Mouse (Mus musculus): ENCODE data around the gene Tmed10. TPM values are rescaled to one million over a fixed set of nuclear protein-coding genes. Genes with fewer than 3 reads are reported as not detected.

Tmed10 gene
- polyA plus RNA-seq, 1 experiment from 2014 or later = 279 TPM

GRCm38 (mm10) chr12:85292906-85293305, 81.7 kb downstream of the Tmed10 start:
- H3K4me3 ChIP-seq (ENCODE audit: low read depth, low read length) = no peak overlapping the region
- ATAC-seq (ENCODE audit: low FRiP score) (no peak), DNase-seq (ENCODE audit: low spot score) (no peak)
- no peaks in the 10 kb centered on the region for H3K27me3 ChIP-seq (ENCODE audit: control insufficient read depth, insufficient read depth, low read length)
- no peak overlapping the region for H3K4me2 ChIP-seq (replicated peaks; ENCODE audit: low read depth, low read length)
- H3K27ac ChIP-seq (ENCODE audit: low read depth, low read length) = no peak overlapping the region
- H3K36me3 ChIP-seq (ENCODE audit: control insufficient read depth, insufficient read depth, low read length) = no peaks in the 10 kb centered on the region
- H3K4me1 ChIP-seq (replicated peaks; ENCODE audit: control insufficient read depth, insufficient read depth, low read length) = 0 out of 2 replicates have a peak, but pooled peaks cover 2% of the 10 kb centered on the region
- no peak overlapping the region for H3K9ac ChIP-seq (ENCODE audit: low read depth, low read length)
- no peaks in the 10 kb centered on the region for H3K9me3 ChIP-seq (ENCODE audit: control insufficient read depth, low read length)

- no peak for DNase-seq (ENCODE audit: low spot score)
- H3K4me1 ChIP-seq (replicated peaks; ENCODE audit: control insufficient read depth, insufficient read depth, low read length) = 0 out of 2 replicates have a peak, but pooled peaks cover 2% of the 10 kb centered on the region
- no peaks in the 10 kb centered on the region for H3K27me3 ChIP-seq (ENCODE audit: control insufficient read depth, insufficient read depth, low read length)
- no peak overlapping the region for H3K4me3 ChIP-seq (ENCODE audit: low read depth, low read length)
- H3K9ac ChIP-seq (ENCODE audit: low read depth, low read length) = no peak overlapping the region
- 79% methylated on average over 6 of the region's 6 CpGs for WGBS
- H3K4me2 ChIP-seq (replicated peaks; ENCODE audit: low read depth, low read length) = no peak overlapping the region
- no peaks in the 10 kb centered on the region for H3K36me3 ChIP-seq (ENCODE audit: control insufficient read depth, insufficient read depth, low read length)
- no peak for ATAC-seq (ENCODE audit: low FRiP score)
- H3K27ac ChIP-seq (ENCODE audit: low read depth, low read length) = no peak overlapping the region
- H3K9me3 ChIP-seq (ENCODE audit: control insufficient read depth, low read length) = no peaks in the 10 kb centered on the region
Observed at GRCm38 (mm10) chr12:85292288-85292687, 82.4 kb downstream of the Tmed10 start.

- no peaks in the 10 kb centered on the region for H3K27me3 ChIP-seq (ENCODE audit: control insufficient read depth, insufficient read depth, low read length)
- ATAC-seq (ENCODE audit: low FRiP score) (no peak), DNase-seq (ENCODE audit: low spot score) (no peak)
- 0 out of 2 replicates have a peak, but pooled peaks cover 2% of the 10 kb centered on the region for H3K4me1 ChIP-seq (replicated peaks; ENCODE audit: control insufficient read depth, insufficient read depth, low read length)
- H3K27ac ChIP-seq (ENCODE audit: low read depth, low read length) = no peak overlapping the region
- H3K4me3 ChIP-seq (ENCODE audit: low read depth, low read length) = no peak overlapping the region
- no peak overlapping the region for H3K9ac ChIP-seq (ENCODE audit: low read depth, low read length)
- no peak overlapping the region for H3K4me2 ChIP-seq (replicated peaks; ENCODE audit: low read depth, low read length)
- no peaks in the 10 kb centered on the region for H3K36me3 ChIP-seq (ENCODE audit: control insufficient read depth, insufficient read depth, low read length)
- H3K9me3 ChIP-seq (ENCODE audit: control insufficient read depth, low read length) = no peaks in the 10 kb centered on the region
Observed at GRCm38 (mm10) chr12:85291541-85291940, 83.1 kb downstream of the Tmed10 start.

- 81% methylated on average over 10 of the region's 10 CpGs for WGBS
- Histone ChIP-seq H3K36me3 (ENCODE audit: control insufficient read depth, insufficient read depth, low read length) (no peaks in the 10 kb centered on the region), H3K9ac (ENCODE audit: low read depth, low read length) (no peak overlapping the region), H3K27ac (ENCODE audit: low read depth, low read length) (no peak overlapping the region), H3K9me3 (ENCODE audit: control insufficient read depth, low read length) (no peaks in the 10 kb centered on the region), H3K27me3 (ENCODE audit: control insufficient read depth, insufficient read depth, low read length) (no peaks in the 10 kb centered on the region), H3K4me1 (replicated peaks; ENCODE audit: control insufficient read depth, insufficient read depth, low read length) (0 out of 2 replicates have a peak, but pooled peaks cover 2% of the 10 kb centered on the region), H3K4me3 (ENCODE audit: low read depth, low read length) (no peak overlapping the region), H3K4me2 (replicated peaks; ENCODE audit: low read depth, low read length) (no peak overlapping the region)
- DNase-seq (ENCODE audit: low spot score) (no peak), ATAC-seq (ENCODE audit: low FRiP score) (no peak)
Observed at GRCm38 (mm10) chr12:85290633-85291032, 84.0 kb downstream of the Tmed10 start.

Other genes with a start within 250 kb of the Tmed10 start
- gene Rps6kl1, start 223.6 kb downstream of the Tmed10 start, polyA plus RNA-seq (2014; fragmentation: Nextera tagmentation; extraction: Ambion mirVana) = 2.3 and 2.6 TPM in 2 replicates
- 5.4 and 7.8 TPM in 2 replicates for gene Pgf, start 197.1 kb downstream of the Tmed10 start, polyA plus RNA-seq (2014; fragmentation: Nextera tagmentation; extraction: Ambion mirVana)
- 90.0 and 103 TPM in 2 replicates for gene Eif2b2, start 155.4 kb downstream of the Tmed10 start, polyA plus RNA-seq (2014; fragmentation: Nextera tagmentation; extraction: Ambion mirVana)
- gene Mlh3, start 104.2 kb downstream of the Tmed10 start, polyA plus RNA-seq (2014; fragmentation: Nextera tagmentation; extraction: Ambion mirVana) = 7.7 and 8.4 TPM in 2 replicates
- gene Acyp1, start 86.4 kb downstream of the Tmed10 start, polyA plus RNA-seq (2014; fragmentation: Nextera tagmentation; extraction: Ambion mirVana) = 71.4 and 73.8 TPM in 2 replicates
- gene Zc2hc1c, start 86.3 kb downstream of the Tmed10 start, polyA plus RNA-seq (2014; fragmentation: Nextera tagmentation; extraction: Ambion mirVana) = 1.2 and 1.5 TPM in 2 replicates
- gene Nek9, start 35.5 kb downstream of the Tmed10 start, polyA plus RNA-seq (2014; fragmentation: Nextera tagmentation; extraction: Ambion mirVana) = 10.2 and 13.4 TPM in 2 replicates
- 1.4 and 1.6 TPM in 2 replicates for gene Fos, start 99.0 kb upstream of the Tmed10 start, polyA plus RNA-seq (2014; fragmentation: Nextera tagmentation; extraction: Ambion mirVana)
- gene Jdp2, start 224.2 kb upstream of the Tmed10 start, polyA plus RNA-seq (2014; fragmentation: Nextera tagmentation; extraction: Ambion mirVana) = 0.25 and 0.43 TPM in 2 replicates